Mouse (Mus musculus) liver, embryonic 14.5 days (tissue): Measurements from ENCODE around the gene Gm4792.

Experiments used
- CTCF ChIP-seq: IDR thresholded peaks from 2 replicates; pipeline ENCODE4 v1.5.1; 2016; ENCODE audit warnings: antibody characterized with exemption, low read depth, control low read depth
- EP300 ChIP-seq: IDR thresholded peaks from 2 replicates; pipeline ENCODE4 v1.6.1; 2016; ENCODE audit warnings: antibody characterized with exemption, low read depth

GRCm38 (mm10) chr10:94312007-94312715 lies 13.7 kb upstream of the Gm4792 start:
- no peak for TF ChIP-seq CTCF
- no peak for TF ChIP-seq EP300
